Mouse (Mus musculus) hindbrain, embryonic 16.5 days (tissue): ENCODE results near the gene Cysltr2. TPM values are rescaled to one million over a fixed set of nuclear protein-coding genes. Genes with fewer than 3 reads are reported as not detected.

Experiments
- ATAC-seq: fragments of 200-750 bp; cut with Nextera tagmentation; 2 replicates; pipeline ENCODE4 v1.8.0; 2017; ENCODE audit warnings: moderate TSS enrichment, moderate library complexity
- H3K27ac ChIP-seq: fragments of 300-500 bp; sonication (generic); 2 replicates; pipeline ENCODE4 v1.5.1; 2014; ENCODE audit warnings: low read depth, mild to moderate bottlenecking, control low read depth, low read length, moderate library complexity
- H3K27me3 ChIP-seq: fragments of 300-500 bp; sonication (generic); replicated peaks from 2 replicates; pipeline ENCODE4 v1.6.1; 2014; ENCODE audit warnings: low read length; ENCODE audit not compliant: control insufficient read depth, insufficient read depth
- H3K36me3 ChIP-seq: fragments of 300-500 bp; sonication (generic); 2 replicates; pipeline ENCODE4 v1.6.1; 2014; ENCODE audit warnings: mild to moderate bottlenecking, low read length, moderate library complexity, mixed read lengths; ENCODE audit not compliant: control insufficient read depth, insufficient read depth
- H3K4me1 ChIP-seq: fragments of 300-500 bp; sonication (generic); 2 replicates; pipeline ENCODE4 v1.6.1; 2014; ENCODE audit warnings: low read depth, low read length; ENCODE audit not compliant: control insufficient read depth, insufficient read depth
- H3K4me2 ChIP-seq: fragments of 300-500 bp; sonication (generic); 2 replicates; pipeline ENCODE4 v1.6.1; 2014; ENCODE audit warnings: mild to moderate bottlenecking, low read length, control low read depth, moderate library complexity
- H3K4me3 ChIP-seq: fragments of 300-500 bp; sonication (generic); 2 replicates; pipeline ENCODE4 v1.5.1; 2014; ENCODE audit warnings: mild to moderate bottlenecking, low read length, control low read depth, moderate library complexity
- H3K9ac ChIP-seq: fragments of 300-500 bp; sonication (generic); 2 replicates; pipeline ENCODE4 v1.6.1; 2014; ENCODE audit warnings: low read depth, mild to moderate bottlenecking, control low read depth, low read length, moderate library complexity
- H3K9me3 ChIP-seq: fragments of 300-500 bp; sonication (generic); 2 replicates; pipeline ENCODE4 v1.6.1; 2014; ENCODE audit warnings: mild to moderate bottlenecking, low read length, moderate library complexity; ENCODE audit not compliant: control insufficient read depth
- WGBS: fragments of 180-500 bp; shearing (Covaris S2); extraction: QIAGEN DNeasy Blood & Tissue Kit; methylation state at CpG from one replicate; pipeline ENCODE4 v1.1.7; 2014; 5-methylcytosine and 5-hydroxymethylcytosine counted together
- polyA plus RNA-seq: library from polyadenylated mRNA; unstranded; fragments of >200 nt; fragmentation: Nextera tagmentation; extraction: Ambion mirVana; gene quantifications from 2 replicates; pipeline ENCODE4 v1.2.1, GENCODE M21; 2015

Gene Cysltr2
- polyA plus RNA-seq, 1 experiment from 2014 or later = 0.21 TPM

DNA sequence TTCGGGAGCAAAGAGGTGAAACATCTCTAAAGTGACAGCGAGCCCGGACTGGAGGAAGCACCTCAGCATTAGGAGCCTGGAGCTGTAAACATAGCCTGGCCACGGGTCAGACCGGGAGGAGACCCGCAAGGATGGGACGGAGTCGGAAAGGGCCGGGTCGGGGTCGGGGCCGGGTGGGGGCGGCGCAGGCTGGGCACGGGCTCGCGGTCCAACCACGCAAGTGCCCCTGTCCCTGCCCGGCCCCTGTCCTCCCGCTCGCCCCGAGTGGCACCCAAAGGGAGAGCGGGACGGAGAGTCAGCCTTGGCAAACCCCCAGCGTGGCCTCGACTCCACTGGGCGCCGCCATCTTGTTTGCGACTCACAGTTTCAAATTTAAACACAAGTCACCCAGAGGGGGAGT lies 68.8 kb downstream of the Cysltr2 start:
- WGBS = 97% methylated on average over 29 of the region's 29 CpGs
- no peak overlapping the region for H3K9ac ChIP-seq
- H3K27ac ChIP-seq = no peak overlapping the region
- ATAC-seq = no peak
- no peaks in the 10 kb centered on the region for H3K36me3 ChIP-seq
- H3K4me2 ChIP-seq = no peak overlapping the region
- no peaks in the 10 kb centered on the region for H3K27me3 ChIP-seq
- H3K4me3 ChIP-seq = no peak overlapping the region
- H3K4me1 ChIP-seq = peaks cover 8% of the 10 kb centered on the region
- H3K9me3 ChIP-seq = no peaks in the 10 kb centered on the region

DNA sequence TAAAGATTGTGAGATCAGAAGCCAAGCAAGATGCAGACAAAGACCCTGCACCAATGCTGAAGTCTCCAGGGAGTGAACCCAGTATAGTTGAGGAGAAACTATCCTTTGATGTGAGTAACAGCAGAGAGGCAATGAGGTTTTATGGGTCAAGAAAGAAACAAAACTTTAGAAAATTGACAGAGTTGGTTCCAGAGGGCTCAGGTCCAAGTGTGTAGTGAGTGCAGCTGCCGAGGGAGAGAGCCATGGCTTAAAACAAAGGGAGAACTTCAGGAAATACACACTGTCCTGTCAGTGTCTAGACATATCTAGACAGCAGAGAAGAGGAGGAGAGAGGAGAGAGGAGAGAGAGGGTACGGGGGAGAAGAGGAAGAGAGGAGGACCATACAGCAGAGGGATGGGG lies 72.8 kb downstream of the Cysltr2 start:
- Histone ChIP-seq H3K9ac (no peak overlapping the region), H3K4me1 (no peaks in the 10 kb centered on the region), H3K36me3 (no peaks in the 10 kb centered on the region), H3K4me2 (no peak overlapping the region), H3K27me3 (no peaks in the 10 kb centered on the region), H3K4me3 (no peak overlapping the region), H3K27ac (no peak overlapping the region), H3K9me3 (no peaks in the 10 kb centered on the region)
- no peak for ATAC-seq
- WGBS = 64% methylated on average over 2 of the region's 2 CpGs

Other genes starting within 250 kb of the Cysltr2 start
- gene Rcbtb2, start 73.9 kb upstream of the Cysltr2 start, polyA plus RNA-seq = 59.6 and 63.8 TPM in 2 replicates
- 3.6 and 3.7 TPM in 2 replicates for gene Lpar6, start 188.8 kb upstream of the Cysltr2 start, polyA plus RNA-seq